Mouse (Mus musculus): Measurements from ENCODE around the gene Cfap100. TPM values are rescaled to one million over a fixed set of nuclear protein-coding genes. Genes with fewer than 3 reads are reported as not detected.

The Cfap100 gene
- polyA plus RNA-seq, 1 experiment from 2014 or later = 0.06 TPM

DNA sequence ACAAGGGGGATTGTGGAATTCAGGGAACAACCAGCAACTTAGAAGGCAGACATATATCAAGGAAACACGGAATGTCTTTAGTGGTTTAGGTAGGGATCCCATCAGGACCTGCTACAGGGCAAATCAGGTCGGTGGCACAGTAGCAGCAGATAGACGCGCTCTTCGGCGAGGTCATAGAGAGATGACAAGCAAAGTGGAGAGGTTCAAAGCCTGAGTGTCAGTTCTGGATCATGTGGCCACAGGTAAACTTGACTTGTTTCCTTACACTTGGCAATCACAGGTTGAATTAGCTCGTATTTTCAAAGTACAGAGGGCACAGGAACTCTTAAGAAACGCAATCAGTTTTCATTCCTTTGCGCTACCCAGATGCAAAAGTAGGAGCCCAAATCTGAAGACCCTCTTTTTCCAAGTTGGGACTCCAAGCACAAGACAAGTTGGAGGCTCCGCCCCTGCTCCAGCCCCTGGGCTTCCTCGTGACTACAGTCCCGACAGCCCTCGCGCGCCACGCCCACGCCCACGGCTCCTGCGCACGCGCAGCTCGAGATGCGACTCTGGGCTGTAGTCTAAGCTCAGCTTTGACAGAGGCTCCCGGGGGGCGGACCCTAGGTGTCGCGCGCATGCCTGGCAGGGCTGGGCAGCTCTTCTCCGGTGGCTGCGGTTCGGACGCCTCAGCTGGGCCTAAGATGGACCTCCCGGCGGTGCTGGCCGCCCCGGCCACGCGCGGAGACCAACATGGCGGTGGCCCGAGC lies 59.4 kb downstream of the Cfap100 start, which contains the start of gene Zxdc:
Gene Zxdc (plus strand): TSS at position 517 of the 749 bp plus-strand sequence.
- H3K27me3 ChIP-seq (ENCODE audit: insufficient read depth, low read length) = no peaks in the 10 kb centered on the region
- TF ChIP-seq EP300 (IDR thresholded peaks at IDR 0.05; ENCODE audit: low read depth) (no peak), CTCF (IDR thresholded peaks at IDR 0.05; ENCODE audit: low read depth) (no peak)
- H3K4me2 ChIP-seq (ENCODE audit: low read depth, low read length) = peak within 1 kb of the TSS; percentile 96
- ATAC-seq = peak; percentile 95
- no peaks in the 10 kb centered on the region for H3K9me3 ChIP-seq (ENCODE audit: low read length)
- 6% methylated on average over 39 of the region's 41 CpGs for WGBS (ENCODE audit: insufficient replicate concordance)
- H3K4me3 ChIP-seq (ENCODE audit: low read depth, low read length) = peak within 1 kb of the TSS; percentile 75
- H3K36me3 ChIP-seq (replicated peaks; ENCODE audit: insufficient read depth, low read length) = peaks cover 16% of the 10 kb centered on the region
- peak within 1 kb of the TSS; percentile 52 for H3K27ac ChIP-seq (ENCODE audit: low read depth)
- peaks cover 14% of the 10 kb centered on the region for H3K4me1 ChIP-seq (ENCODE audit: insufficient read depth)
- H3K9ac ChIP-seq (replicated peaks) = peak within 1 kb of the TSS; percentile 87
- peak; percentile 97 for DNase-seq

GRCm38 (mm10) chr6:90363301-90363700 lies 65.3 kb downstream of the Cfap100 start:
- 78% methylated on average over 5 of the region's 5 CpGs for WGBS (ENCODE audit: insufficient replicate concordance)
- no peak for DNase-seq

DNA sequence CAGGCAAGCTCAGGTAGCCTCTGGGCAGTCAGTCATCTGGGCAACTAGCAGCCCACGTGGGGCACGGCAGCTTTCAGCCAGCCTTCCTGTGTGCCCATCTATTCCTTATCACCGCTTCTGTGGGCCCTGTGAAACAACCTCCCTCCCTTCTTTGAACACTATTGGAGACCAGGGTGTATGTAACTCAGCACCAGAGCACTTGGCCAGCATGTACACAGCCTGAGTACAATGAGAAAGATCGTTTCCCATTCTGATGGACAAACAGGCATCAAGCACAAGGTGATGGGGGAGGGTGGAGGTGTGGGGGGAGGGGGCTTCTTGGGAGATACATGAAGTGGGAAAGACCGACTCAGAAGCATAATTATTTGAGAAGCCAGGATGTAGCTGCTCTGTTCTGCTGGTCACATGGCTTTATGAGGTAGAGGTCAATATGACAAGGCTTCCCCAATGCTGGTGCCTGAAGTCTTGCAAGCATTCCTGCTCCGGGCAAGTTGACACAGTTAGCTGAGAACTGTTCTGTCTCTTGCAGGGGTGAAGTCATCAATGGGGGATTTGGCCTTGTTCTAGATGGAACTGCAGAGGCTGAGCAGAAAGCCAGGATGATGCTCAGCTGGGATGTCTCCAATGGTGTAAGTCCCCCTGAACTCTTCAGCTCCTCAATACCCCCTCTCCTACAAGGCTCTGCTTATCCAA lies 67.5 kb downstream of the Cfap100 start:
- Histone ChIP-seq H3K4me1 (ENCODE audit: insufficient read depth) (no peaks in the 10 kb centered on the region), H3K36me3 (replicated peaks; ENCODE audit: insufficient read depth, low read length) (peaks cover 17% of the 10 kb centered on the region; the same call in 1 of the 2 replicates), H3K4me3 (ENCODE audit: low read depth, low read length) (no peak overlapping the region), H3K9me3 (ENCODE audit: low read length) (no peaks in the 10 kb centered on the region), H3K27ac (ENCODE audit: low read depth) (no peak overlapping the region), H3K4me2 (ENCODE audit: low read depth, low read length) (no peak overlapping the region), H3K9ac (replicated peaks) (no peak overlapping the region), H3K27me3 (ENCODE audit: insufficient read depth, low read length) (no peaks in the 10 kb centered on the region)
- no peak for ATAC-seq
- DNase-seq = no peak
- 62% methylated on average over 6 of the region's 6 CpGs for WGBS (ENCODE audit: insufficient replicate concordance)
- TF ChIP-seq EP300 (IDR thresholded peaks at IDR 0.05; ENCODE audit: low read depth) (no peak), CTCF (IDR thresholded peaks at IDR 0.05; ENCODE audit: low read depth) (no peak)

More at GRCm38 (mm10) chr6:90363301-90363700, 65.3 kb downstream of the Cfap100 start:
- H3K27ac ChIP-seq (ENCODE audit: low read depth) = no peak overlapping the region
- no peaks in the 10 kb centered on the region for H3K9me3 ChIP-seq (ENCODE audit: low read length)
- H3K36me3 ChIP-seq (replicated peaks; ENCODE audit: insufficient read depth, low read length) = peaks cover 15% of the 10 kb centered on the region; the same call in 1 of the 2 replicates
- H3K4me3 ChIP-seq (ENCODE audit: low read depth, low read length) = no peak overlapping the region
- no peak overlapping the region for H3K9ac ChIP-seq (replicated peaks)
- H3K4me2 ChIP-seq (ENCODE audit: low read depth, low read length) = no peak overlapping the region
- no peaks in the 10 kb centered on the region for H3K4me1 ChIP-seq (ENCODE audit: insufficient read depth)
- ATAC-seq = no peak
- TF ChIP-seq EP300 (IDR thresholded peaks at IDR 0.05; ENCODE audit: low read depth) (no peak), CTCF (IDR thresholded peaks at IDR 0.05; ENCODE audit: low read depth) (no peak)
- H3K27me3 ChIP-seq (ENCODE audit: insufficient read depth, low read length) = no peaks in the 10 kb centered on the region

DNA sequence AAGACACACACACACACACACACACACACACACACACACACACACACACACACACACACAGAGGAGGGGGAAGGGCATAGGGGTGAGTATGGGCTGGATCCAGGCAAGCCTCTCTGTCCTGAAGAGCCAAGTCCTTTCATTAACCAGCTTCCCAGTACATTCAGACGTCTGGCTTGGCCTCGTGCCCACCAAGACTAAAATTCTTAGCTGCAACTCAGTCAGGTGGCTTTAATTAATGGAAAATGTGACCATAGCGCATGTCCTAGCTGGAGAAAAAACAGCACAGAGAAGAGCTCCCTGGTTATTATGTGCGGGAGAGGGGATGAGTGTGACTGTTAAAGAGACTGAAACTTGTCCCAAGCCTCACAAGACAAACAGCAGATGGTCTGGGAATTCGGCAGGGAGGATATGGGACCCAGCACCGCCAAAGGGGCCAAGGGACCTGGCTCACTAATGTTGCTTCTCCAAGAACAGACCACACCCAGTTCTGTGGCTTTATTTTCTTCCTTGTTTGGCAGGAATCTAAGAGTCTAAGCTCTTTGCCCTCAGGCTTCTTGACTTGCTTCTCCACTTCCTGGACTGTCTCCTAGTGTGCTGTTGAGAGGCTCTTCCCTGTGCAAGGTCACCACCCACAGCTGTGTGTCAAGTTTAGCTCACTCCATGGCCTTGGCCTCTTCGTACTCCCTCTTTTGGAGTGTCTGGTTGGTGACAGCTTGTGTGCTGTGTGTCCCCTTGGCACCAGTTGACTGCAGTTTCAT lies 68.4 kb downstream of the Cfap100 start:
- H3K27ac ChIP-seq (ENCODE audit: low read depth) = no peak overlapping the region; the same call in 1 of the 2 replicates
- WGBS (ENCODE audit: insufficient replicate concordance) = 50% methylated on average over 7 of the region's 7 CpGs
- no peak for ATAC-seq

GRCm38 (mm10) chr6:90359445-90359844 lies 69.2 kb downstream of the Cfap100 start:
- TF ChIP-seq EP300 (IDR thresholded peaks at IDR 0.05; ENCODE audit: low read depth) (no peak), CTCF (IDR thresholded peaks at IDR 0.05; ENCODE audit: low read depth) (no peak)
- no peak for ATAC-seq
- no peak overlapping the region for H3K4me3 ChIP-seq (ENCODE audit: low read depth, low read length)
- no peaks in the 10 kb centered on the region for H3K4me1 ChIP-seq (ENCODE audit: insufficient read depth)
- no peak overlapping the region for H3K4me2 ChIP-seq (ENCODE audit: low read depth, low read length)
- H3K36me3 ChIP-seq (replicated peaks; ENCODE audit: insufficient read depth, low read length) = peaks cover 17% of the 10 kb centered on the region; the same call in 1 of the 2 replicates
- no peak overlapping the region for H3K9ac ChIP-seq (replicated peaks)
- no peak for DNase-seq
- no peaks in the 10 kb centered on the region for H3K27me3 ChIP-seq (ENCODE audit: insufficient read depth, low read length)
- 57% methylated on average over 2 of the region's 2 CpGs for WGBS (ENCODE audit: insufficient replicate concordance)
- no peak overlapping the region for H3K27ac ChIP-seq (ENCODE audit: low read depth)
- no peaks in the 10 kb centered on the region for H3K9me3 ChIP-seq (ENCODE audit: low read length)

More for the DNA sequence above, 68.4 kb downstream of the Cfap100 start:
- Histone ChIP-seq H3K4me3 (ENCODE audit: low read depth, low read length) (no peak overlapping the region), H3K9ac (replicated peaks) (no peak overlapping the region), H3K4me2 (ENCODE audit: low read depth, low read length) (no peak overlapping the region), H3K9me3 (ENCODE audit: low read length) (no peaks in the 10 kb centered on the region), H3K36me3 (replicated peaks; ENCODE audit: insufficient read depth, low read length) (peaks cover 17% of the 10 kb centered on the region; the same call in 1 of the 2 replicates), H3K4me1 (ENCODE audit: insufficient read depth) (no peaks in the 10 kb centered on the region), H3K27me3 (ENCODE audit: insufficient read depth, low read length) (no peaks in the 10 kb centered on the region)
- TF ChIP-seq CTCF (IDR thresholded peaks at IDR 0.05; ENCODE audit: low read depth) (no peak), EP300 (IDR thresholded peaks at IDR 0.05; ENCODE audit: low read depth) (no peak)
- no peak for DNase-seq

Measured in liver, postnatal 0 days (tissue).